Mouse (Mus musculus) hindbrain, embryonic 10.5 days (tissue): Measurements from ENCODE around the gene Cxcl17. TPM values are rescaled to one million over a fixed set of nuclear protein-coding genes. Genes with fewer than 3 reads are reported as not detected.

ENCODE experiments used
- DNase-seq: peaks from one replicate; pipeline ENCODE4 v3.0.0-alpha.2; 2017; ENCODE audit warnings: low spot score
- H3K27ac ChIP-seq: fragments of 300-500 bp; sonication (generic); 2 replicates; pipeline ENCODE4 v1.5.1; 2016; ENCODE audit warnings: mild to moderate bottlenecking, moderate library complexity
- H3K27me3 ChIP-seq: fragments of 300-500 bp; sonication (generic); 2 replicates; pipeline ENCODE4 v1.6.1; 2016; ENCODE audit warnings: mild to moderate bottlenecking; ENCODE audit not compliant: poor library complexity, insufficient read depth, severe bottlenecking
- H3K36me3 ChIP-seq: fragments of 300-500 bp; sonication (generic); 2 replicates; pipeline ENCODE4 v1.6.1; 2016; ENCODE audit warnings: mild to moderate bottlenecking, moderate library complexity
- H3K4me1 ChIP-seq: fragments of 300-500 bp; sonication (generic); replicated peaks from 2 replicates; pipeline ENCODE4 v1.6.1; 2016; ENCODE audit warnings: mild to moderate bottlenecking
- H3K4me3 ChIP-seq: fragments of 300-500 bp; sonication (generic); 2 replicates; pipeline ENCODE4 v1.5.1; 2016; ENCODE audit warnings: mild to moderate bottlenecking, moderate library complexity
- H3K9me3 ChIP-seq: fragments of 300-500 bp; sonication (generic); 2 replicates; pipeline ENCODE4 v1.6.1; 2016; ENCODE audit warnings: mild to moderate bottlenecking, moderate library complexity
- WGBS: fragments of 180-500 bp; shearing (Covaris S2); methylation state at CpG from one replicate; pipeline ENCODE4 v1.1.7; 2016; 5-methylcytosine and 5-hydroxymethylcytosine counted together
- polyA plus RNA-seq: library from polyadenylated mRNA; unstranded; fragments of >200 nt; fragmentation: Nextera tagmentation; extraction: Ambion mirVana; gene quantifications from 2 replicates; pipeline ENCODE4 v1.2.1, GENCODE M21; 2016

Cxcl17 gene
- polyA plus RNA-seq, 1 experiment from 2014 or later, result 0.63 TPM

GRCm38 (mm10) chr7:25383891-25384290 lies 28.8 kb downstream of the Cxcl17 start:
- 89% methylated on average over 4 of the region's 4 CpGs for WGBS
- peaks cover 68% of the 10 kb centered on the region for H3K36me3 ChIP-seq

DNA sequence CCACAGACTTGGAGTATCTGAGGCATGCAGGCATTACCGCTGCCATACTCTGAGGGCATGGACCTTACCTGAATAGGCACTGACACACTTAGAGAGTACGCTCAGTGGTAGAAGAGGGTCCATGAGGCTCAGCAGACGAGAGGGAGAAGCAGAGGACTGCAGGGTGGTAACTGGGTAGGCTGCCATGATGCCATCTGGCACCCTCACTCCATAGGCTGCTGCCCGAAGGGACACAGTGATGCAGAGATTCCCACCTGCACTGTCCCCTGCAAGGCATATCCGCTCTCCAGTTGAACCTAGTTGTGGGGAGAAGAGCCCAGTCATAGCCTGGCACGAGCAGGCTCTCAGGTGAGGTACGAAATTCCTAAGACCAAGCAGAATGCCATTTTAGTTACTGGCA lies 29.3 kb downstream of the Cxcl17 start:
- no peak for DNase-seq
- WGBS, result 90% methylated on average over 7 of the region's 7 CpGs
- H3K9me3 ChIP-seq, result no peaks in the 10 kb centered on the region
- H3K4me3 ChIP-seq, result no peak overlapping the region
- peaks cover 15% of the 10 kb centered on the region for H3K4me1 ChIP-seq
- H3K27ac ChIP-seq, result no peak overlapping the region
- peaks cover 63% of the 10 kb centered on the region for H3K36me3 ChIP-seq
- peaks cover 20% of the 10 kb centered on the region for H3K27me3 ChIP-seq

More at GRCm38 (mm10) chr7:25383891-25384290, 28.8 kb downstream of the Cxcl17 start:
- H3K4me1 ChIP-seq, result peaks cover 15% of the 10 kb centered on the region
- H3K27me3 ChIP-seq, result peaks cover 20% of the 10 kb centered on the region
- no peak for DNase-seq
- H3K27ac ChIP-seq, result no peak overlapping the region
- H3K9me3 ChIP-seq, result no peaks in the 10 kb centered on the region
- H3K4me3 ChIP-seq, result no peak overlapping the region

GRCm38 (mm10) chr7:25382541-25382940 lies 30.1 kb downstream of the Cxcl17 start:
- H3K4me1 ChIP-seq, result peaks cover 16% of the 10 kb centered on the region
- no peak overlapping the region for H3K4me3 ChIP-seq
- no peak for DNase-seq
- no peak overlapping the region for H3K27ac ChIP-seq
- no peaks in the 10 kb centered on the region for H3K9me3 ChIP-seq
- H3K27me3 ChIP-seq, result peaks cover 22% of the 10 kb centered on the region
- H3K36me3 ChIP-seq, result peaks cover 54% of the 10 kb centered on the region

DNA sequence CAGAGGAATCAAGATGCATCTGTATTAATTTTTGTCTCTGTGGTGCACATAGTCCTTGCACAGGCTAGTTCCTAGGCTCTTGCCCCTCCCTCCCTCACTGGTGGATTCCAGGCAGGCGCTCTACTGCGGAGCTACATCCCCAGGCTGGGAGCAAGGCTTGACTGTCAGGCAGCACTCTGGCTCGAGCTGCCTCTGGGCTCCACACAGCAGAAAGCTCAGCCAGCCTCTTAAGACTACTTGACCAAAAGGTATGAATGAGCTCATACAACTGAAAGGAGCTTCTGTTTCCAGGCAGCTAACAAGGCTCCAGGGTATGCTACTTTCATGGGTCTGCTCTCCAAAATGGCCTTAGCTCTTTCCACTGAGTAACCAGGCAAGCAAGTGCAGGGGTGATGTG lies 31.4 kb downstream of the Cxcl17 start:
- Histone ChIP-seq H3K4me3 (no peak overlapping the region), H3K27me3 (peaks cover 33% of the 10 kb centered on the region), H3K36me3 (peaks cover 43% of the 10 kb centered on the region), H3K4me1 (peaks cover 28% of the 10 kb centered on the region), H3K27ac (no peak overlapping the region), H3K9me3 (no peaks in the 10 kb centered on the region)
- DNase-seq, result no peak
- WGBS, result 28% methylated on average over 3 of the region's 3 CpGs

DNA sequence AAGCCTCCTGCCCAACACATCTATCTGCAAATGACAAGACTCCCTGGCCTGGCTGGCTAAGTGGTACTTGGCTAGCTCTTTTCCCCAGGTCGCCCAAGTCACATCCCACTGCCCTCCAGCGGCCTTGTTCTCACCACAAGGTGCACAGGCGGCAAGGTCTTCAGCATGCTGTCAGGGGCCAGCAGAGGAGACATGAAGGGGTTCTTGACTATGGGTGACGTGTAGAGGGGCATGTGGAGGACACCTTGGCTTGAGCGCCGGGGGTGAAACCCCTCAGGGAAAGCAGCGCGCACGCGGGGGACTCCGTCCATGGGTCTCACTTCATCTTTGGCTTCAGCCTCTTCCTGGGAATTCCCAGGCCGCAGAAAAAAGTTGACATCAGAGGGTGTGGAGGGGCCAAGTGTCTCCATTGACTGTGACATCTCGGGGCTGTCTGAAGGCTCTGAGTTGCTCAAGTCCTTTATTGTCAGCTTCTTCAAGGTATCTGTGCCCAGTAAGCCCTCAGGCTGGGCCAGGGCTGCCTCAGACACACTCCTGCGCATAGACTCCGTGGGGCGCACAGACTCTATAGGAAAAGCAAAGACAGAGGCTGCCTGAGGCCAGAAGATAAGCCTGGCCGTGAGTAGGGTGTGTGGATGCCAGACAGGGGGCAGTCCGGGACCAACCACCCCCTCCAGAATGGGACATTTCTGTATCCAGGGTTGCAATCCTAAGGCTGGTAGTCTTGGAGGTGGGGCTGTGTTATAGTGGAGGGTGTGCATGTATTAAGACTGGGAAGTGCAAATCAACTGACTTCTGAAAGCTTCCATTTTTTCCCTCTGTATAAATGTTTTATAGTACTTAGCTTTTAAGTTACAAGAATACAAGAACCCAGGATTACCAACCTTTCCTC lies 32.0 kb downstream of the Cxcl17 start:
- peaks cover 37% of the 10 kb centered on the region for H3K36me3 ChIP-seq
- peaks cover 38% of the 10 kb centered on the region for H3K27me3 ChIP-seq
- WGBS, result 54% methylated on average over 18 of the region's 18 CpGs
- no peaks in the 10 kb centered on the region for H3K9me3 ChIP-seq
- no peak for DNase-seq
- H3K4me1 ChIP-seq, result peaks cover 30% of the 10 kb centered on the region
- H3K4me3 ChIP-seq, result peak overlapping the region; percentile 60
- H3K27ac ChIP-seq, result 0 out of 2 replicates have a peak overlapping the region, but pooled peaks have one; percentile 86

DNA sequence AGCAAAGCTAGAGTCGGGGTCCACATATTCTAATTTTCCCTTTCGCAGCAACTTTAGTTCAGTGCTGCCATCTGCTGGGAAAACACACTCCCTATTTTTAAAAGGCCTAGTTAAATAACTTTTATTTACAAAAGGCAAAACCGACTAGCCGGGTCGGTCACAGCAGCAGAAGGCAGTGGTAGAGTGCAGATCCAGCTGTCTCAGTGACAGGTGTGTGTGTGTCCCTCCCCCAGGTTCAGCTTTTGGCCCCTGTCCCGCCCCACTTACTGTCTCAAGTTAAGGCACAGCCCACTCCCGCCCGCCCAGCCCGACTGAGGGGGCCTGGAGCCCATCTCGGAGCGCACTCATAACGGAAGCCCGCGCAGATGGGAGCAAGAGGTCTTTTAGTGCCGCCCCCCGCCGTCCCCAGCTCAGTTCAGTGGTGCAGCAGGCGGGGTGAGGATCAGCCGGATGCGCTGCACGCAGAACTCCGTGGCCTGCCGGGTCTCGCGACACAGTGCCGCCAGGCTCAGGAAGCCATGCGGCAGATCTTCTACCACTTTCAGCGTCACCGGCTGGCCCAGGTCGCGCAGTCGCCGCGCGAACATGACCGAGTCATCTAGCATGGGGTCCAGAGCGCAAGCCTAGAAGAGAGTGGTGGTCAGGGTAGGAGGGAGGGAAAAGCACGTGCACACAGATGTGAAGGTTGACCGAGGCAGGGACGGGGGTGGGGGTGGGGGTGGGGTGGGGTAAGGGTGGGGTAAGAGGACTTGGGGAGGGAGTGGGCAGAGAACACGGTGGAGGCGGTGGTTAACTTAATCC lies 32.9 kb downstream of the Cxcl17 start:
- H3K4me1 ChIP-seq, result peaks cover 30% of the 10 kb centered on the region
- WGBS, result 2% methylated on average over 42 of the region's 42 CpGs
- peak overlapping the region; percentile 86 for H3K27ac ChIP-seq
- DNase-seq, result peak; percentile 64
- H3K9me3 ChIP-seq, result no peaks in the 10 kb centered on the region
- H3K4me3 ChIP-seq, result peak overlapping the region; percentile 60
- peaks cover 28% of the 10 kb centered on the region for H3K36me3 ChIP-seq
- peaks cover 43% of the 10 kb centered on the region for H3K27me3 ChIP-seq

GRCm38 (mm10) chr7:25378181-25379100 lies 34.2 kb downstream of the Cxcl17 start:
- H3K27ac ChIP-seq, result no peak overlapping the region
- H3K27me3 ChIP-seq, result peaks cover 46% of the 10 kb centered on the region
- no peak for DNase-seq
- no peaks in the 10 kb centered on the region for H3K9me3 ChIP-seq
- H3K4me3 ChIP-seq, result no peak overlapping the region
- H3K36me3 ChIP-seq, result peaks cover 16% of the 10 kb centered on the region
- peaks cover 30% of the 10 kb centered on the region for H3K4me1 ChIP-seq
- 86% methylated on average over 13 of the region's 13 CpGs for WGBS

GRCm38 (mm10) chr7:25377100-25377700 lies 35.5 kb downstream of the Cxcl17 start:
- peaks cover 6% of the 10 kb centered on the region; the same call in 1 of the 2 replicates for H3K36me3 ChIP-seq
- H3K27ac ChIP-seq, result peak overlapping the region; percentile 40; the same call in 1 of the 2 replicates
- 40% methylated on average over 6 of the region's 8 CpGs for WGBS
- H3K27me3 ChIP-seq, result peaks cover 46% of the 10 kb centered on the region
- no peaks in the 10 kb centered on the region for H3K9me3 ChIP-seq
- peak overlapping the region; percentile 42 for H3K4me3 ChIP-seq
- peaks cover 30% of the 10 kb centered on the region for H3K4me1 ChIP-seq
- DNase-seq, result no peak

GRCm38 (mm10) chr7:25376556-25376955 lies 36.1 kb downstream of the Cxcl17 start:
- Histone ChIP-seq H3K27me3 (peaks cover 42% of the 10 kb centered on the region), H3K36me3 (no peaks in the 10 kb centered on the region), H3K27ac (peak overlapping the region; percentile 36; the same call in 1 of the 2 replicates), H3K9me3 (no peaks in the 10 kb centered on the region), H3K4me3 (peak overlapping the region; percentile 42), H3K4me1 (peaks cover 30% of the 10 kb centered on the region)
- DNase-seq, result peak; percentile 70
- 5% methylated on average over 17 of the region's 17 CpGs for WGBS

- Histone ChIP-seq H3K4me1 (peaks cover 27% of the 10 kb centered on the region), H3K27ac (no peak overlapping the region), H3K27me3 (peaks cover 58% of the 10 kb centered on the region), H3K4me3 (no peak overlapping the region), H3K9me3 (no peaks in the 10 kb centered on the region), H3K36me3 (no peaks in the 10 kb centered on the region)
- WGBS, result 90% methylated on average over 5 of the region's 5 CpGs
- no peak for DNase-seq
These were observed 40.2 kb downstream of the Cxcl17 start for GRCm38 (mm10) chr7:25372441-25372840.

DNA sequence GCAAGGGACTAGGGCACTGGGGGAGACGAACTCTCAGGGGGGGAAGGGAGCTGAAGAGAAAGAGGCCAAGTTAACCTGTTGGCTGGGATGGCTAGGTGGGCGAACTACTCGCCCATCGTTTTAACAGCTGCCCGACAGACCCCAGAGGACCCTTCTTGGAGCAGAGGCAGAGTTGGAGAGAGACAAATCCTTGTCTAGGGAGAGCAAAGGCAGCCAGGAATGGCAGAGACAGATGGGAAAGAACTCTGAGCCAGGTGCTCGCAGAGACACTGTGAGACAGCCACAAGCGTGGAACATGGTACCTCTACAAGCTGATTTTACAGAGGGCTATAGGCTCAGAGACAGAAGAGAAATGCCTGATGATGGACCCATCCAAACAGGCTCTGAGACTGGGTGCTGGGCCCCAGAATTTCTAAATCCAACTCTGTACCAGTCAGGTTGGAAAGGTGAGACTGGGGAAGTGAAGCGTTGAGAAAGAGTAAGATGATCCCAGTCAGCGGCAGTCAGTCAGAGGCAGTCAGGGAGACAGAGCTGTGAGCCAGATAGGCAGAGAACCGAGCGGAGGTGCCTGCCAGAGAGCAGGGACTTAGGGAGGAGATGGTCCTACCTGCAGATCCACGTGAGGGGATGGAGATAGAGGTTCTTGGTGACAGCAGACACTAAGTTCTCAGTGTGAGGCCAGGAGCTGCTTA lies 43.5 kb downstream of the Cxcl17 start, which contains the start of gene Cnfn:
Cnfn (minus strand) TSS at position 667 of the 692 bp plus-strand sequence.
- Histone ChIP-seq H3K4me3 (no peak within 1 kb of the TSS; the same call in 1 of the 2 replicates), H3K27ac (no peak within 1 kb of the TSS), H3K9me3 (no peaks in the 10 kb centered on the region), H3K27me3 (peaks cover 59% of the 10 kb centered on the region), H3K4me1 (peaks cover 44% of the 10 kb centered on the region), H3K36me3 (peaks cover 7% of the 10 kb centered on the region)
- no peak for DNase-seq
- 52% methylated on average over 12 of the region's 12 CpGs for WGBS
